Mouse (Mus musculus) naive thymus-derived CD4-positive, alpha-beta T cell, adult 2 months (primary cell): ENCODE data around the gene Srrm1.

Experiments
- DNase-seq: peaks from one replicate; pipeline ENCODE4 v3.0.0-alpha.2; 2011; ENCODE audit warnings: low read depth

The Srrm1 gene

GRCm38 (mm10) chr4:135353794-135354450, 801 bp upstream of the Srrm1 start:
- DNase-seq = peak; percentile 65

- DNase-seq = peak; percentile 48
Observed at GRCm38 (mm10) chr4:135352326-135353065, 625 bp downstream of the Srrm1 start.

GRCm38 (mm10) chr4:135337376-135337942, 15.7 kb downstream of the Srrm1 start:
- no peak for DNase-seq

- no peak for DNase-seq
Observed at GRCm38 (mm10) chr4:135336023-135336357, 17.1 kb downstream of the Srrm1 start.

DNA sequence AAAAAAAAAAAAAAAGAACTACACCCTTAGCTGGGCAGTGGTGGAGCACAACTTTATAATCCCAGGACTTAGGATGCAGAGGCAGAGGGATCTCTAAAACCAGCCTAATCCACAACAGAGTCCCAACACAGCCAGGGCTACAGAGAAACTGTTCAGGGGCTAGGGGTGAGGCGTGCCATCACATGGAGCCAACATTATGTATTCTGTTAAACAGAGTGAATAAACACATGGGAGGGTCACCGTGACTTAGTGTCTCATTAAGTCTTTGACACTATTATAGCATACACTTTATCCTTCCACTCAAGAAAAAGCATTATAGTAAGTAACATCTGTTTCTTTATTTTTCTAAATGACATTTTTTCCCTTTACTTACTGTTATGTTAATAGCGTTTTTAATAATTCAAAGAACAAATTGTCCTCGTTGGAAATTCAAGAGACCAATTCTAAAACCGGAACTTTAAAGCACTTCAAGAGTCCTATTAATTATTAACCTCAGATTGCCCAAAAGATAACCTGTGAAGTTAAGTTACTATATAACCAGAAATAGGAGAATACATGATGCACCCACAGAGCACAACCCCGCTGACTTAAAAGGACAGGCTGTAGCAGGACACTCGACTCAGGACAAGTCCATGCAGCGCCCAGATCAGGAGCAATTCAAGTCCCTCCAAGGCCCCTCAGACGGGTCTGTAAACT, 17.6 kb downstream of the Srrm1 start:
- no peak for DNase-seq

GRCm38 (mm10) chr4:135326469-135326868, 26.7 kb downstream of the Srrm1 start:
- no peak for DNase-seq

DNA sequence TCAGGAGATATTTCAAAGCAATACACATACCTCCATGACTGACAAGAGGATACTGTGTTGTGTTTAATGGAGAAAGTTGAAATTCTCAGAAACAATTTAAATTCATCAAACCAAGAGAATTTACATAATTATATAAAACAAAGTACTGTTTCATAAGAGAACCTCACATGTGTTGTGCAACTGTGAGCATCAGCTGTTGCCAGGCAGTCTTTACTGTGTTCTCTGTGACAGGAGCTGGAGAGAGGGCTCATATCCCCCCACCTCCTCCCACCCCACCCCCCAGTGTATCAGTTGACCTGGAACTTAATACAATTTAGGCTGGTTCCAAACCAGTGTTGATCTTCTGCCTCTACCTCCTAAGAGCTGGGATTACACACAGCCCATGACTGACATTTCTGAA, 27.1 kb downstream of the Srrm1 start:
- no peak for DNase-seq

DNA sequence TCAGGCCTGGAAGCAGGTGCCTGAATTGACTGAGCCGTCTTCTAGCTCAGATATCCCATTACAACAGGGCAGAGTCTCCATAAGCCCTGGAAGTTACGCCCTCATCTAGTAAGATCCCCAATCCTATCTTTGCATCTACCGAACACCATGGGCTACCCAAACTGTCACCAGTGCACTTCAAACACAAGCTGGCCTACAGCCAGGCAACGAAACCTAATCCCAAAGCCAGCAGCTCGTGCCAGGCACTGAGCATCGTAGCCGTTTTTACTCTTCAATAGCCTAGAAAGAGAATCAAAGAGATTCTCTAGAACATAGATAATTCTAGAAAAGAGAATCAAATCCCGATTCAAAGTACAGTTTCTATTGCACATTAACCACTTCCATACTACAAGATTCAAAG, 30.1 kb downstream of the Srrm1 start:
- DNase-seq = no peak

DNA sequence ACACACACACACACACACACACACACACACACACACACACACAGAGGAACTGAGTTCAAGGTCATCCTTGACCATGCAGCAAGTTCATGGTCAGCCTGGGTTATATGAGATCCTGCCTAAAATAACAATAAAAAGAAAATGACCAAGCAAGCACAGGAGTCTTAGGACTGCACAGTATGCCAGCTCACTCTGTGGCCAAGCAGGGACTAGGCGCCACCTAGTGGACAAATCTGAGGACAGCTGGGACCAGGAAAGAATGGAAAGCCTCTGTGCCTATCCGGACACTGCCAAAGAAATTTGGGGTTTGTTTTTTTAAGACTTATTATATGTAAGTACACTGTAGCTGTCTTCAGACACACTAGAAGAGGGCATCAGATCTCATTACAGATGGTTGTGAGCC, 35.2 kb downstream of the Srrm1 start:
- DNase-seq = peak; percentile 86

DNA sequence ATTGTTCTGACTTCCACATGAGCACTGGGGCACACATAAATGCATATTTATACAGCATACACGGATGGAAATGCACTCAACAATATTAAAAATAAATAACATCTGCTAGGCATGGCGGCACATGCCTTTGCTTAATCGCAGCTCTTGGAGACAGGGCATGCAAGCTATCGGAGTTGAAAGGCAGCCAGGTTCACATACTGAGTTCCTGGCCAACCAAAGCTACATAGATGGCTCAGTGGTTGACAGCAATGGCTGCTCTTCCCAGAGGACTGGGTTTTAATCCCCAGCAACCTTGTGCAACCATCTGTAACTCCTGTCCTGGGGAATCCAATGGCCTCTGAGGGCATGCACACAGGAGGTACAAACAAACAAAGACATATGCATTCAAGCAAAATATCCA, 35.6 kb downstream of the Srrm1 start:
- DNase-seq = no peak

DNA sequence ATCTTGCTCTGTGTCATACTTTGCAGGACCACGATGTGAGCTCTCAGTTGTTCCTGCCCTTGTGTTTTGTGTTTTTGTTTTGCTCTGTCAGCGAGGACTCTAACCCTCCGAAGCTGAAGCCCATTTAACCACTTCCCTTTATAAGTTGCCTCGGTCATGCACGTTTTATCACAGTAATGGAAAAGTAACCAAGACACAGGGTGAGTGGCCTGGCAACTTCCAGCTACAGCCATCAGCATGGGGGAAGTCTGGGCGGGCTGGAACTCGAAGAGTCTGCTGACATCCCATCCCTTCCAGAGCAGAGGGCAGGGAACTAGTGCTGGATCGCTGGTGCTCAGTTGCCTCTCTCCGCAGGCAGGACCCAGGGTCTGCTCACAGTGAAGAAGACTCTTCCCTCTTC, 37.8 kb downstream of the Srrm1 start:
- DNase-seq = no peak

GRCm38 (mm10) chr4:135314419-135314832, 38.7 kb downstream of the Srrm1 start:
- peak; percentile 23 for DNase-seq

- peak; percentile 79 for DNase-seq
Observed at GRCm38 (mm10) chr4:135313761-135314241, 39.3 kb downstream of the Srrm1 start.

DNA sequence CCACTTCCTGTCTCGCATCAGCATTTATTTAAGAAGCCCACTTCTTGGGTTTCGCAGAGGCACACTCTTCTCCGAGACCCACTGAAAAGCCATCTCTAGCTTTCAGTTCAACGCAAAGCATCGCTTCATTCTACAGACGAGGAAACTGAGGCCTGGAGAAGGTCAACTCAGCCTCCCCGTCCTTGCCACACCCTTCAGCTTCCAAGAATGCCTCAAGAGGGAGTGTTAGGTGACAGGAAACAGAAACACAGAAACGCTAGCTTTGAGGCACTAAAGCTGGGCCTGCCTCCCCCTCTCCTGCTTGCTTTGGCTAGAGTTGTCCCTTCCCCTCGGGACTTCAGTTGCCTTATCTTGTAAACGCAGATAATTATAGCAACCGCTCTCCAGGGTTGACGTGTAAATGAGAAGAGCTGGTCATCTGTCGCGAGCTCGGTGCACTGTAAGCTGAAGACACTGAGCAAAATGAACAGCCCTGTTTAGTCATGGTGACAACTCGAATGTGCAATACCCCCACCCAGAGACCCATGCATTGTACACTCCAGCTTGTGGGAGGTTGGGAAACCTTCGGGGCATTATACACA, 39.9 kb downstream of the Srrm1 start:
- DNase-seq = peak; percentile 52

DNA sequence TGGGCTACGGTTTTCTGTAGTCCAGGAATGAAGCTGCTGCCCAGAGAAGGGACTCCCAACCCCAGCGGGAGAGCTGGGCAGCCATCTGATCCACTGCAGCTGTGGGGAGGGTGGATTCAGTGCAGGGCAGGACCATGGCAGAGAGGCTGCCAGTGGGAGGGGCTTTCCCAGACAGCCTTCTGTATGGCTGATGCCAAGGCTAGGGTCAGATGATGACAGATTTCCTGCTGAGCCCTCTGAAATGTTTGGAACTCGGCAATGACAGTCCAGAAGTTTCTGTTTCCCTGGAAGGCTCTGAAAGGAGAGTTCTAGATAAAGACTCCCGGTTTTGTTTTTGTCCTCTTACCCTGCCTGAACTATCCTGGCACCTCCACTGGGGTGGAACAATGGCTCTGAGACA, 40.4 kb downstream of the Srrm1 start:
- no peak for DNase-seq

GRCm38 (mm10) chr4:135310371-135310770, 42.8 kb downstream of the Srrm1 start:
- no peak for DNase-seq

- DNase-seq = no peak
Observed at GRCm38 (mm10) chr4:135309726-135310125, 43.4 kb downstream of the Srrm1 start.

DNA sequence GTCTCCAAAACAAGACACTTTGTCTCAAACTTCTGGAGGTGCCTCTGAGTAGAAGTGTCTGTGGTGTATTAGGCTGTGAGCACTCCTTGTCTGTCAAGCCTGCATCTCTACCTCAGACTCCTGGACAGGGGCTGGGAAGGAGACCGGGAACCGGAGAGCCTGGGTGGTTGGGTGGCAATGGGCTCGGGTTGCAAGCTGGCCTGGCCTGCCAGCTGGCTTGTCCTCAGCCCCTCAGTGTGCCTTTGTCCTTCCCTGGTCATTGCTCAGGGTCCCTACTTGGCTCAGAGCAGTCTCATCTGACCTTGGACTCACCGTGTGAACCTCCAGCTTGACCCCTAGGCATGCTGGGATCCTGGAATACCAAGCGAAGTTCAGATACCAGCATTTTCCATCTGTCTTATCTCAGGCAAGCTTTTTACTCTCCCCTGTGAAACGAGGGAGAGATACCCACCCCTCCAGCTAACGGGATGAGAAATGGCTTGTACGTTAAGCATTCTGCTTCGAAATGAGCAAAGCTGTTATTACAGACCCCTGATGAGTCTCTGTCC, 43.9 kb downstream of the Srrm1 start:
- no peak for DNase-seq

GRCm38 (mm10) chr4:135306971-135307632, 46.0 kb downstream of the Srrm1 start:
- DNase-seq = no peak

DNA sequence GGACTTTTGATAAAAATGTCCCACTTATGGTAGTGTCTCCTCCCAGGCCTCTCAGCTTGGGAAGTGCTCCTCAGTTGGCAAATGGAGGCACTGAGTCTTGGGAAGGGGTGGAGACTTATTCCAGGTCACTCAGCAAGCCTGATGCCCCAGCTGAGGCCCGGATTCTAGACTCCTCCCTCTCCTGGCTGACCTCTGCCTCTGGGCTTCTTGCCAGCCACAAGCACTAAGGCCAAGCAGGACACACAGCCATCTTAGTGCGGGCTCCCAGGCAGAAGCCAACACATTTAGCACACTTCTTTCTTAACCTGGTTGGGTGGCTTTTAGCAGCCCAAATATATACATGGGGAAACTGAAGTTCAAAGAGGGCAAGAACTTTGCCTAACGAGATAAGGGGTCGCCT, 46.6 kb downstream of the Srrm1 start:
- DNase-seq = no peak

DNA sequence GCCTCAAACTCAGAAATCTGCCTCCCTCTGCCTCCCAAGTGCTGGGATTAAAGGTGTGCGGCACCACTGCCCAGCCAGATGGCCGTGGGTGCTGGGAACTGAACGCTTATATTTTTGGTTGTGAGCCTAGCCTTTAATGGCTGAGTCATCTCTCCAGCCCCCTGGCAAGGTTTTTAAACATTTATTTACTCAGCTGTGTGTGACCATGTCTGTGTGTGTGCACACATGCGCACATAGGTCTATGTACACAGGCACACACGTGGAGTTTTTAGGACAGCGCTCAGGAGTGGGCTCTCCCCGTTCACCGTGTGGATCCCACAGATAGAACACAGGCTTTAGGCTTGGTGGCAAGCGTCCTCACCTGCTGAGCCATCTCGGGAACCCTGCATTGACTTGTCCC, 50.9 kb downstream of the Srrm1 start:
- no peak for DNase-seq

DNA sequence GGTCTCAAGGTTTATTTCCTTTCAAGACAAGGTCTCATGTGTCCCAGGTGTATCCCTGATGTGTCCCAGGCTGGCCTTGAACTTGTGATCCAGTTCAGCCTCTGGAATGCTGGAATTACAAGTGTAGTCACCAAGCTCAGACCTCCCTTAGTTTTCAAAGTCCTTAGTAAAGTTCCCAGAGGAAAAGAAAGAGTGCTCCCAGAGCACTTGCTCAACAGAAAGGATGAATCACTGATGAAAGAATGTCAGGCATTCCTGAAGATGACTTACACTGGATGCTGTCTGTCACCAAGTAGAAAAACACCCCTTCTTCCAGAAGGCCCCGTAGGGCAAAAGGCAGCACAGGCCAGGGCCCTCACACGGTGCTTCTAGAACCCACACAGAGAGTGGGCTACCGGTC, 52.0 kb downstream of the Srrm1 start:
- DNase-seq = no peak
